In genomic region chr8:124783228-124783627, GRCm38 (mm10) we compare ENCODE assay signal across 15 mouse cellular contexts. TPM values are rescaled to one million over a fixed set of nuclear protein-coding genes. Genes with fewer than 3 reads are reported as not detected.
DNase-seq lines count a peak whose midpoint lies in the region; TF ChIP-seq lines count a peak whose summit lies in the region.
"Had no signal": no experiment of that assay in that cellular context is flagged by ENCODE, and none has a peak within 500 bp of the region (broad histone marks: within the 10 kb centered on the region; RNA-seq: fewer than 3 reads in every experiment).

No protein-coding gene starts in this region.

- TF ChIP-seq POLR2A in testis, adult 2 months (IDR thresholded peaks at IDR 0.05; ENCODE audit: control insufficient read depth, low read depth, low read length) = no peak; the same call in 1 of the 2 replicates
- TF ChIP-seq POLR2A in MEL (IDR thresholded peaks at IDR 0.05; ENCODE audit: control insufficient read depth in 1 of 2, insufficient read depth in 1 of 2, low read depth in 1 of 2, low read length in 2 of 2, poor library complexity in 1 of 2) = no peak
- TF ChIP-seq POLR2A in myocyte (IDR thresholded peaks at IDR 0.05; ENCODE audit: insufficient read length, low read depth) = no peak

- peak overlapping the region; percentile 53 for H3K4me3 ChIP-seq in testis, adult 2 months (ENCODE audit: control insufficient read depth, low read depth, low read length)
- H3K4me3 ChIP-seq in MEL (ENCODE audit: control insufficient read depth in 1 of 2, insufficient read depth in 1 of 2, low read depth in 2 of 2, low read length in 2 of 2) (no peak overlapping the region), myocyte (no peak overlapping the region)
- H3K4me3 ChIP-seq: embryonic facial prominence, embryonic 12.5 days; forebrain, embryonic 15.5 days; heart, embryonic 10.5 days; hindbrain, embryonic 12.5 days had no signal

- H3K27me3 ChIP-seq in testis, adult 2 months (ENCODE audit: control insufficient read depth, insufficient read depth, low read length) = no peaks in the 10 kb centered on the region
- 0 out of 4 replicates have a peak, but pooled peaks cover 0 to 1% of the 10 kb centered on the region in 2 experiments for H3K27me3 ChIP-seq in MEL (ENCODE audit: control insufficient read depth in 1 of 2, insufficient read depth in 2 of 2, low read length in 2 of 2)
- peaks cover 14% of the 10 kb centered on the region for H3K27me3 ChIP-seq in myocyte (ENCODE audit: control insufficient read depth, insufficient read depth, insufficient read length)
- H3K27me3 ChIP-seq: embryonic facial prominence, embryonic 12.5 days; forebrain, embryonic 15.5 days had no signal

- H3K79me2 ChIP-seq in MEL (ENCODE audit: control insufficient read depth, insufficient read depth, low read length, poor library complexity) (no peaks in the 10 kb centered on the region), myocyte (ENCODE audit: control insufficient read depth, insufficient read depth) (no peaks in the 10 kb centered on the region)

- H3K36me3 ChIP-seq in testis, adult 2 months (ENCODE audit: control insufficient read depth, insufficient read depth, low read length) = no peaks in the 10 kb centered on the region
- H3K36me3 ChIP-seq in MEL (ENCODE audit: control insufficient read depth in 1 of 2, insufficient read depth in 2 of 2, low read length in 2 of 2) = no peaks in the 10 kb centered on the region
- H3K36me3 ChIP-seq in myocyte (ENCODE audit: control insufficient read depth, insufficient read depth) = no peaks in the 10 kb centered on the region
- H3K36me3 ChIP-seq: embryonic facial prominence, embryonic 12.5 days; forebrain, embryonic 15.5 days; heart, embryonic 10.5 days; hindbrain, embryonic 12.5 days had no signal

- TF ChIP-seq CTCF in testis, adult 2 months (IDR thresholded peaks at IDR 0.05; ENCODE audit: control insufficient read depth, insufficient read depth, insufficient replicate concordance, low read depth, low read length) = no peak
- TF ChIP-seq CTCF in MEL (IDR thresholded peaks at IDR 0.05 in 2 of 3, conservative IDR thresholded peaks at IDR 0.05 in 1 of 3; ENCODE audit: control insufficient read depth in 1 of 3, insufficient read depth in 1 of 3, low read depth in 2 of 3, low read length in 3 of 3, poor library complexity in 1 of 3, severe bottlenecking in 1 of 3) = no peak

- no peak for DNase-seq in testis, postnatal 10 days (ENCODE audit: low spot score)
- no peak for DNase-seq in MEL (ENCODE audit: low read depth, low spot score)
- no peak for DNase-seq in left cerebral cortex, adult 8-10 months (ENCODE audit: low spot score in 2 of 2)
- no peak for DNase-seq in ovary, postnatal 36 days (ENCODE audit: low spot score)
- DNase-seq: cerebellum, adult 11-12 months; heart, adult 18-20 months; heart, postnatal 4 days had no signal

- no peak for TF ChIP-seq EP300 in MEL (IDR thresholded peaks at IDR 0.05; ENCODE audit: low read depth in 1 of 2, low read length in 2 of 2)

- H3K4me1 ChIP-seq in testis, adult 2 months (ENCODE audit: control insufficient read depth, insufficient read depth, low read length) = peaks cover 2% of the 10 kb centered on the region; the same call in 1 of the 2 replicates
- no peaks in the 10 kb centered on the region for H3K4me1 ChIP-seq in MEL (ENCODE audit: control insufficient read depth in 1 of 2, insufficient read depth in 2 of 2, low read length in 2 of 2)

- H3ac ChIP-seq in myocyte (ENCODE audit: control insufficient read depth, insufficient read length) = no peak overlapping the region

- H3K9me3 ChIP-seq in MEL (replicated peaks; ENCODE audit: insufficient read depth, low read length) = no peaks in the 10 kb centered on the region
- H3K9me3 ChIP-seq: embryonic facial prominence, embryonic 12.5 days; forebrain, embryonic 15.5 days; heart, embryonic 10.5 days; hindbrain, embryonic 12.5 days had no signal

- no peak overlapping the region for H3K4me2 ChIP-seq in myocyte (ENCODE audit: low read depth)
- H3K4me2 ChIP-seq: embryonic facial prominence, embryonic 12.5 days; forebrain, embryonic 15.5 days; hindbrain, embryonic 12.5 days had no signal

- H3K9ac ChIP-seq in MEL (ENCODE audit: control insufficient read depth, low read depth, low read length, poor library complexity, severe bottlenecking) = no peak overlapping the region
- H3K9ac ChIP-seq: embryonic facial prominence, embryonic 12.5 days; forebrain, embryonic 15.5 days; hindbrain, embryonic 12.5 days had no signal

- H3K27ac ChIP-seq in testis, adult 2 months (ENCODE audit: control insufficient read depth, insufficient read depth, low read depth, low read length) = no peak overlapping the region
- no peak overlapping the region for H3K27ac ChIP-seq in MEL (ENCODE audit: control insufficient read depth, low read depth, low read length)
- H3K27ac ChIP-seq: embryonic facial prominence, embryonic 12.5 days; forebrain, embryonic 15.5 days; hindbrain, embryonic 12.5 days had no signal

- TF ChIP-seq RAD21 in MEL (IDR thresholded peaks at IDR 0.05; ENCODE audit: low read depth, low read length) = no peak

TF ChIP-seq in MEL, 35 proteins besides CTCF, POLR2A, EP300 and RAD21 (continues in another document):
- TF ChIP-seq MAZ (IDR thresholded peaks at IDR 0.05; ENCODE audit: low read depth, low read length) (no peak), MAX (IDR thresholded peaks at IDR 0.05; ENCODE audit: low read length) (0 out of 2 replicates have a peak, but pooled peaks have one; percentile 32), UBTF (IDR thresholded peaks at IDR 0.05; ENCODE audit: borderline replicate concordance, insufficient read depth, low read depth, low read length) (no peak), NELFE (IDR thresholded peaks at IDR 0.05; ENCODE audit: low read depth, low read length) (no peak), USF2 (IDR thresholded peaks at IDR 0.05; ENCODE audit: borderline replicate concordance in 1 of 2, insufficient read depth in 1 of 2, low read depth in 1 of 2, low read length in 2 of 2) (0 out of 4 replicates have a peak, but pooled peaks of 1 of the 2 experiments have one; percentile 6), TBP (IDR thresholded peaks at IDR 0.05; ENCODE audit: low read depth, low read length) (no peak), TAL1 (IDR thresholded peaks at IDR 0.05; ENCODE audit: low read length) (no peak), JUND (IDR thresholded peaks at IDR 0.05; ENCODE audit: low read depth, low read length) (no peak), ZC3H11A (IDR thresholded peaks at IDR 0.05; ENCODE audit: low read depth, low read length) (no peak), MEF2A (IDR thresholded peaks at IDR 0.05; ENCODE audit: extremely low read depth, insufficient replicate concordance, low read depth, low read length, poor library complexity, severe bottlenecking) (no peak), ZNF384 (IDR thresholded peaks at IDR 0.05; ENCODE audit: low read depth, low read length) (no peak), USF1 (IDR thresholded peaks at IDR 0.05; ENCODE audit: low read depth, low read length) (peak; percentile 70), BHLHE40 (IDR thresholded peaks at IDR 0.05; ENCODE audit: borderline replicate concordance, low read depth, low read length) (no peak), ZMIZ1 (IDR thresholded peaks at IDR 0.05; ENCODE audit: low read depth, low read length) (no peak), MXI1 (IDR thresholded peaks at IDR 0.05; ENCODE audit: low read depth, low read length) (no peak), POLR2AphosphoS5 (IDR thresholded peaks at IDR 0.05; ENCODE audit: borderline replicate concordance, low read depth, low read length) (no peak)

TF ChIP-seq in myocyte, 11 proteins besides CTCF, POLR2A, EP300 and RAD21:
- no peak for TF ChIP-seq TCF3 (IDR thresholded peaks at IDR 0.05; ENCODE audit: insufficient read length, low read depth)
- no peak for TF ChIP-seq SRF (IDR thresholded peaks at IDR 0.05; ENCODE audit: control insufficient read depth, insufficient read length, low read depth)
- TF ChIP-seq CEBPB (IDR thresholded peaks at IDR 0.05; ENCODE audit: insufficient read depth, poor library complexity, severe bottlenecking) = no peak
- TF ChIP-seq USF1 (IDR thresholded peaks at IDR 0.05; ENCODE audit: low read depth) = peak; percentile 39
- no peak for TF ChIP-seq TCF12 (IDR thresholded peaks at IDR 0.05; ENCODE audit: insufficient read depth, poor library complexity, severe bottlenecking)
- TF ChIP-seq MYOG (IDR thresholded peaks at IDR 0.05; ENCODE audit: control insufficient read depth in 1 of 3, insufficient read depth in 1 of 3, insufficient read length in 2 of 3, low read depth in 2 of 3) = no peak

RNA-seq across cellular contexts. Expression of gene Trim67, which starts 9.7 kb away (rescaled TPM):
- polyA plus RNA-seq in testis, adult 2 months (2012; rRNA removed) = 0.43 and 0.49 TPM in 2 replicates
- total RNA-seq in MEL (2012; rRNA removed) = not detected in 2 replicates
- polyA plus RNA-seq in MEL (2012; ENCODE audit: insufficient read depth in 1 of 2, insufficient read length in 2 of 2, low read depth in 1 of 2, low replicate concordance in 2 of 2, missing spikeins in 1 of 2) = under 1 TPM in 1 of 2 experiments, not detected in 1; 0.06 TPM
- 0.01 TPM for polyA plus RNA-seq in myocyte (2012; fragmentation: generic; extraction: Trizol)
- total RNA-seq in left cerebral cortex, adult 8-10 months (2022) = 1 to 10 TPM; 2.2 to 2.3 (median 2.2) TPM
- polyA plus RNA-seq: activated CD4-positive, CD25-positive, alpha-beta regulatory T cell, adult 4 months; CD4-positive, CD25-positive, alpha-beta regulatory T cell, adult 4 months had no signal

RNA-seq across cellular contexts. Expression of gene Fam89a, which starts 31.6 kb away (rescaled TPM):
- polyA plus RNA-seq in testis, adult 2 months (2012; rRNA removed) = 10.9 and 11.2 TPM in 2 replicates
- total RNA-seq in MEL (2012; rRNA removed) = 0.31 and 0.33 TPM in 2 replicates
- polyA plus RNA-seq in MEL (2012; ENCODE audit: insufficient read depth in 1 of 2, insufficient read length in 2 of 2, low read depth in 1 of 2, low replicate concordance in 2 of 2, missing spikeins in 1 of 2) (1 to 10 TPM in 1 of 2 experiments, not detected in 1; 1.8 TPM), myocyte (2012; fragmentation: generic; extraction: Trizol) (0.36 TPM)
- 1 to 10 TPM in 2 of 4 experiments, under 1 TPM in 2; 0.28 to 1.6 (median 0.83) TPM for total RNA-seq in left cerebral cortex, adult 8-10 months (2022)
